Mouse (Mus musculus): ENCODE data around the gene Cox7a2l. TPM values are rescaled to one million over a fixed set of nuclear protein-coding genes. Genes with fewer than 3 reads are reported as not detected.

Cox7a2l gene
- polyA plus RNA-seq (2014; fragmentation: Nextera tagmentation; extraction: Ambion mirVana): 187 and 189 TPM in 2 replicates

- ATAC-seq (ENCODE audit: insufficient number of reproducible peaks, insufficient read depth, low FRiP score, low read depth): no peak
- no peak within 1 kb of the TSS for H3K4me3 ChIP-seq (ENCODE audit: low read depth, low read length)
- H3K4me1 ChIP-seq (ENCODE audit: control insufficient read depth, insufficient read depth, low read length): peaks cover 14% of the 10 kb centered on the region
- no peaks in the 10 kb centered on the region for H3K36me3 ChIP-seq (ENCODE audit: control insufficient read depth, insufficient read depth, low read length)
- H3K9ac ChIP-seq (replicated peaks; ENCODE audit: low read depth, low read length): no peak within 1 kb of the TSS
- H3K27ac ChIP-seq (ENCODE audit: low read length): no peak within 1 kb of the TSS
- 90% methylated on average over 8 of the region's 8 CpGs for WGBS
- no peak within 1 kb of the TSS for H3K4me2 ChIP-seq (replicated peaks; ENCODE audit: low read depth, low read length)
- no peaks in the 10 kb centered on the region for H3K9me3 ChIP-seq (ENCODE audit: control insufficient read depth, low read depth, low read length)
- no peaks in the 10 kb centered on the region for H3K27me3 ChIP-seq (ENCODE audit: control insufficient read depth, insufficient read depth, low read length)
Measured at GRCm38 (mm10) chr17:83517280-83518015, at the start of gene Cox7a2l. Cox7a2l (minus strand) TSS chr17:83517330.

- Histone ChIP-seq H3K4me1 (ENCODE audit: control insufficient read depth, insufficient read depth, low read length) (no peaks in the 10 kb centered on the region), H3K9me3 (ENCODE audit: control insufficient read depth, low read depth, low read length) (no peaks in the 10 kb centered on the region), H3K4me3 (ENCODE audit: low read depth, low read length) (no peak overlapping the region), H3K4me2 (replicated peaks; ENCODE audit: low read depth, low read length) (no peak overlapping the region), H3K27me3 (ENCODE audit: control insufficient read depth, insufficient read depth, low read length) (no peaks in the 10 kb centered on the region), H3K36me3 (ENCODE audit: control insufficient read depth, insufficient read depth, low read length) (no peaks in the 10 kb centered on the region), H3K27ac (ENCODE audit: low read length) (no peak overlapping the region), H3K9ac (replicated peaks; ENCODE audit: low read depth, low read length) (no peak overlapping the region)
- ATAC-seq (ENCODE audit: insufficient number of reproducible peaks, insufficient read depth, low FRiP score, low read depth): no peak
- 48% methylated on average over 4 of the region's 4 CpGs for WGBS
Measured at GRCm38 (mm10) chr17:83565506-83565905, 48.4 kb upstream of the Cox7a2l start.

GRCm38 (mm10) chr17:83564119-83564820, 47.1 kb upstream of the Cox7a2l start:
- no peak for ATAC-seq (ENCODE audit: insufficient number of reproducible peaks, insufficient read depth, low FRiP score, low read depth)
- WGBS: 51% methylated on average over 12 of the region's 12 CpGs
- H3K4me3 ChIP-seq (ENCODE audit: low read depth, low read length): no peak overlapping the region

GRCm38 (mm10) chr17:83563703-83564111, 46.6 kb upstream of the Cox7a2l start:
- Histone ChIP-seq H3K9me3 (ENCODE audit: control insufficient read depth, low read depth, low read length) (no peaks in the 10 kb centered on the region), H3K9ac (replicated peaks; ENCODE audit: low read depth, low read length) (no peak overlapping the region), H3K36me3 (ENCODE audit: control insufficient read depth, insufficient read depth, low read length) (no peaks in the 10 kb centered on the region), H3K4me3 (ENCODE audit: low read depth, low read length) (no peak overlapping the region), H3K27me3 (ENCODE audit: control insufficient read depth, insufficient read depth, low read length) (no peaks in the 10 kb centered on the region), H3K4me2 (replicated peaks; ENCODE audit: low read depth, low read length) (no peak overlapping the region), H3K27ac (ENCODE audit: low read length) (no peak overlapping the region), H3K4me1 (ENCODE audit: control insufficient read depth, insufficient read depth, low read length) (no peaks in the 10 kb centered on the region)
- ATAC-seq (ENCODE audit: insufficient number of reproducible peaks, insufficient read depth, low FRiP score, low read depth): 0 out of 2 replicates have a peak, but pooled peaks have one; percentile 23
- WGBS: 50% methylated on average over 10 of the region's 10 CpGs

More at GRCm38 (mm10) chr17:83564119-83564820, 47.1 kb upstream of the Cox7a2l start:
- Histone ChIP-seq H3K4me2 (replicated peaks; ENCODE audit: low read depth, low read length) (no peak overlapping the region), H3K9me3 (ENCODE audit: control insufficient read depth, low read depth, low read length) (no peaks in the 10 kb centered on the region), H3K4me1 (ENCODE audit: control insufficient read depth, insufficient read depth, low read length) (no peaks in the 10 kb centered on the region), H3K27me3 (ENCODE audit: control insufficient read depth, insufficient read depth, low read length) (no peaks in the 10 kb centered on the region), H3K9ac (replicated peaks; ENCODE audit: low read depth, low read length) (no peak overlapping the region), H3K27ac (ENCODE audit: low read length) (no peak overlapping the region), H3K36me3 (ENCODE audit: control insufficient read depth, insufficient read depth, low read length) (no peaks in the 10 kb centered on the region)

- no peak overlapping the region for H3K27ac ChIP-seq (ENCODE audit: low read length)
- H3K27me3 ChIP-seq (ENCODE audit: control insufficient read depth, insufficient read depth, low read length): no peaks in the 10 kb centered on the region
- H3K4me1 ChIP-seq (ENCODE audit: control insufficient read depth, insufficient read depth, low read length): no peaks in the 10 kb centered on the region
- no peak overlapping the region for H3K4me3 ChIP-seq (ENCODE audit: low read depth, low read length)
- H3K9ac ChIP-seq (replicated peaks; ENCODE audit: low read depth, low read length): no peak overlapping the region
- H3K36me3 ChIP-seq (ENCODE audit: control insufficient read depth, insufficient read depth, low read length): no peaks in the 10 kb centered on the region
- no peak overlapping the region for H3K4me2 ChIP-seq (replicated peaks; ENCODE audit: low read depth, low read length)
- ATAC-seq (ENCODE audit: insufficient number of reproducible peaks, insufficient read depth, low FRiP score, low read depth): no peak; the same call in 1 of the 2 replicates
- WGBS: 90% methylated on average over 5 of the region's 5 CpGs
- H3K9me3 ChIP-seq (ENCODE audit: control insufficient read depth, low read depth, low read length): no peaks in the 10 kb centered on the region
Measured at GRCm38 (mm10) chr17:83562153-83563010, 45.3 kb upstream of the Cox7a2l start.

GRCm38 (mm10) chr17:83559081-83559480, 42.0 kb upstream of the Cox7a2l start:
- no peak overlapping the region for H3K27ac ChIP-seq (ENCODE audit: low read length)
- ATAC-seq (ENCODE audit: insufficient number of reproducible peaks, insufficient read depth, low FRiP score, low read depth): no peak
- no peak overlapping the region for H3K4me2 ChIP-seq (replicated peaks; ENCODE audit: low read depth, low read length)
- no peak overlapping the region for H3K9ac ChIP-seq (replicated peaks; ENCODE audit: low read depth, low read length)
- no peaks in the 10 kb centered on the region for H3K27me3 ChIP-seq (ENCODE audit: control insufficient read depth, insufficient read depth, low read length)
- H3K9me3 ChIP-seq (ENCODE audit: control insufficient read depth, low read depth, low read length): no peaks in the 10 kb centered on the region
- no peaks in the 10 kb centered on the region for H3K4me1 ChIP-seq (ENCODE audit: control insufficient read depth, insufficient read depth, low read length)
- WGBS: 77% methylated on average over 8 of the region's 8 CpGs
- H3K4me3 ChIP-seq (ENCODE audit: low read depth, low read length): no peak overlapping the region
- H3K36me3 ChIP-seq (ENCODE audit: control insufficient read depth, insufficient read depth, low read length): no peaks in the 10 kb centered on the region

GRCm38 (mm10) chr17:83555836-83556235, 38.7 kb upstream of the Cox7a2l start:
- WGBS: 90% methylated on average over 11 of the region's 11 CpGs
- H3K36me3 ChIP-seq (ENCODE audit: control insufficient read depth, insufficient read depth, low read length): no peaks in the 10 kb centered on the region

GRCm38 (mm10) chr17:83554997-83555396, 37.9 kb upstream of the Cox7a2l start:
- Histone ChIP-seq H3K9me3 (ENCODE audit: control insufficient read depth, low read depth, low read length) (no peaks in the 10 kb centered on the region), H3K9ac (replicated peaks; ENCODE audit: low read depth, low read length) (no peak overlapping the region), H3K4me2 (replicated peaks; ENCODE audit: low read depth, low read length) (no peak overlapping the region), H3K4me3 (ENCODE audit: low read depth, low read length) (no peak overlapping the region), H3K36me3 (ENCODE audit: control insufficient read depth, insufficient read depth, low read length) (no peaks in the 10 kb centered on the region), H3K27me3 (ENCODE audit: control insufficient read depth, insufficient read depth, low read length) (no peaks in the 10 kb centered on the region), H3K27ac (ENCODE audit: low read length) (no peak overlapping the region), H3K4me1 (ENCODE audit: control insufficient read depth, insufficient read depth, low read length) (no peaks in the 10 kb centered on the region)
- no peak for ATAC-seq (ENCODE audit: insufficient number of reproducible peaks, insufficient read depth, low FRiP score, low read depth)
- WGBS: 87% methylated on average over 7 of the region's 7 CpGs

More at GRCm38 (mm10) chr17:83555836-83556235, 38.7 kb upstream of the Cox7a2l start:
- no peak overlapping the region for H3K4me2 ChIP-seq (replicated peaks; ENCODE audit: low read depth, low read length)
- no peaks in the 10 kb centered on the region for H3K9me3 ChIP-seq (ENCODE audit: control insufficient read depth, low read depth, low read length)
- no peak overlapping the region for H3K4me3 ChIP-seq (ENCODE audit: low read depth, low read length)
- no peak overlapping the region for H3K27ac ChIP-seq (ENCODE audit: low read length)
- no peaks in the 10 kb centered on the region for H3K4me1 ChIP-seq (ENCODE audit: control insufficient read depth, insufficient read depth, low read length)
- no peak overlapping the region for H3K9ac ChIP-seq (replicated peaks; ENCODE audit: low read depth, low read length)
- H3K27me3 ChIP-seq (ENCODE audit: control insufficient read depth, insufficient read depth, low read length): no peaks in the 10 kb centered on the region
- ATAC-seq (ENCODE audit: insufficient number of reproducible peaks, insufficient read depth, low FRiP score, low read depth): no peak
